8 mouse cellular contexts compared by ENCODE assay signal in the genomic region with DNA sequence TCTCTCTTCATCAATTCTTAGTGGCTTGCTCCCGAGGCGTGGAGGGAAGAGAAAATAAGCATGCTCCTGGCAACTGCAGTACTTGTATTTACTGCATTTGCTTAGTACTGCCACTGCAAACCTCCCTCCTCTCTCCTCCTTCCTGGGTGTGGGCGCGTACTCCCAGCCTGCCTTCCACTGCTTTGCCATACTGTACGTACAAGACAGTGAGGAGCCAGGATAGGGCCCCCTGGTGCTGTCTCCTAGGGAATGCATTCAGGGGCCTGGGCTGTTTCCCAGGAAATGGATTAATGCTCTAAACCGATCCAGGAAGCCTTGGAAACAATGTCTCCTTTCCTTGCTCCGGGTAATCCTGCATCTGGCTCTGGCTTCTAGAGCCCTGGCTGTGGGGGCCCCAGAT. TPM values are rescaled to one million over a fixed set of nuclear protein-coding genes. Genes with fewer than 3 reads are reported as not detected.
DNase-seq lines count a peak whose midpoint lies in the region; ATAC-seq and TF ChIP-seq lines count a peak whose summit lies in the region.
"Had no signal": no experiment of that assay in that cellular context is flagged by ENCODE, and none has a peak within 500 bp of the region (broad histone marks: within the 10 kb centered on the region; RNA-seq: fewer than 3 reads in every experiment).

No protein-coding gene starts in this region.

- no peak for ATAC-seq in embryonic facial prominence, embryonic 11.5 days (replicated peaks; ENCODE audit: insufficient number of reproducible peaks, low FRiP score, low TSS enrichment, low read depth)
- no peak for ATAC-seq in intestine, postnatal 0 days
- ATAC-seq in midbrain, embryonic 15.5 days (replicated peaks) = peak; percentile 43; the same call in 1 of the 2 replicates

- H3K27ac ChIP-seq in embryonic facial prominence, embryonic 11.5 days (replicated peaks; ENCODE audit: low read depth, low read length) = no peak overlapping the region
- H3K27ac ChIP-seq in intestine, postnatal 0 days (ENCODE audit: low read depth, low read length) = no peak overlapping the region
- peak overlapping the region; percentile 77 for H3K27ac ChIP-seq in midbrain, embryonic 15.5 days
- H3K27ac ChIP-seq in heart, embryonic 10.5 days = no peak overlapping the region

- TF ChIP-seq CTCF in intestine, postnatal 0 days (IDR thresholded peaks at IDR 0.05; ENCODE audit: low read depth) = peak; percentile 46

- H3K4me1 ChIP-seq in embryonic facial prominence, embryonic 11.5 days (ENCODE audit: control insufficient read depth, insufficient read depth, low read length) = no peaks in the 10 kb centered on the region; the same call in none of the 2 replicates
- H3K4me1 ChIP-seq in intestine, postnatal 0 days (replicated peaks; ENCODE audit: control insufficient read depth, insufficient read depth, low read length) = no peaks in the 10 kb centered on the region; the same call in 1 of the 2 replicates
- peaks cover 36% of the 10 kb centered on the region for H3K4me1 ChIP-seq in midbrain, embryonic 15.5 days
- peaks cover 16% of the 10 kb centered on the region for H3K4me1 ChIP-seq in heart, embryonic 10.5 days

- peak; percentile 38 for DNase-seq in R1 (ENCODE audit: low read depth, low spot score)
- DNase-seq in embryonic facial prominence, embryonic 11.5 days (ENCODE audit: low spot score) = peak; percentile 15
- DNase-seq in heart, embryonic 10.5 days (ENCODE audit: low spot score) = no peak
- no peak for DNase-seq in spleen, postnatal 14 days (ENCODE audit: low spot score in 2 of 2)
- no peak for DNase-seq in spleen, postnatal 4 days (ENCODE audit: low spot score in 2 of 2)
- DNase-seq: thymus, adult 18-20 months had no signal

- H3K36me3 ChIP-seq in embryonic facial prominence, embryonic 11.5 days (replicated peaks; ENCODE audit: control insufficient read depth, insufficient read depth, low read depth, low read length) = no peaks in the 10 kb centered on the region
- no peaks in the 10 kb centered on the region for H3K36me3 ChIP-seq in intestine, postnatal 0 days (ENCODE audit: control insufficient read depth, insufficient read depth)
- no peaks in the 10 kb centered on the region for H3K36me3 ChIP-seq in midbrain, embryonic 15.5 days (replicated peaks)
- H3K36me3 ChIP-seq in heart, embryonic 10.5 days = no peaks in the 10 kb centered on the region

- no peak overlapping the region for H3K4me2 ChIP-seq in embryonic facial prominence, embryonic 11.5 days (ENCODE audit: low read depth, low read length)
- no peak overlapping the region for H3K4me2 ChIP-seq in intestine, postnatal 0 days (replicated peaks; ENCODE audit: low read depth)
- H3K4me2 ChIP-seq in midbrain, embryonic 15.5 days = peak overlapping the region; percentile 42

- no peak overlapping the region for H3K4me3 ChIP-seq in embryonic facial prominence, embryonic 11.5 days (ENCODE audit: low read depth, low read length)
- no peak overlapping the region for H3K4me3 ChIP-seq in intestine, postnatal 0 days (ENCODE audit: low read depth, low read length)
- peak overlapping the region; percentile 29 for H3K4me3 ChIP-seq in midbrain, embryonic 15.5 days
- no peak overlapping the region for H3K4me3 ChIP-seq in heart, embryonic 10.5 days

- H3K27me3 ChIP-seq in embryonic facial prominence, embryonic 11.5 days (ENCODE audit: control insufficient read depth, insufficient read depth, low read length) = peaks cover 33% of the 10 kb centered on the region
- H3K27me3 ChIP-seq in intestine, postnatal 0 days (replicated peaks; ENCODE audit: control insufficient read depth, insufficient read depth, low read length) = peaks cover 31% of the 10 kb centered on the region
- H3K27me3 ChIP-seq in midbrain, embryonic 15.5 days (replicated peaks) = no peaks in the 10 kb centered on the region
- H3K27me3 ChIP-seq in heart, embryonic 10.5 days (ENCODE audit: insufficient read depth, poor library complexity, severe bottlenecking) = peaks cover 84% of the 10 kb centered on the region

- no peak overlapping the region for H3K9ac ChIP-seq in embryonic facial prominence, embryonic 11.5 days (replicated peaks; ENCODE audit: low read length)
- no peak overlapping the region for H3K9ac ChIP-seq in intestine, postnatal 0 days (ENCODE audit: low read depth, low read length)
- H3K9ac ChIP-seq in midbrain, embryonic 15.5 days = no peak overlapping the region; the same call in 1 of the 2 replicates

- 25% methylated on average over 7 of the region's 7 CpGs for WGBS in embryonic facial prominence, embryonic 11.5 days
- 37% methylated on average over 7 of the region's 7 CpGs for whole genome bisulfite sequencing in intestine, postnatal 0 days
- WGBS in midbrain, embryonic 15.5 days = 4% methylated on average over 7 of the region's 7 CpGs
- 35% methylated on average over 7 of the region's 7 CpGs for WGBS in heart, embryonic 10.5 days

- H3K9me3 ChIP-seq in embryonic facial prominence, embryonic 11.5 days (replicated peaks; ENCODE audit: control insufficient read depth, low read length) = no peaks in the 10 kb centered on the region
- H3K9me3 ChIP-seq in intestine, postnatal 0 days (ENCODE audit: control insufficient read depth) = no peaks in the 10 kb centered on the region
- H3K9me3 ChIP-seq in midbrain, embryonic 15.5 days = no peaks in the 10 kb centered on the region
- H3K9me3 ChIP-seq in heart, embryonic 10.5 days = no peaks in the 10 kb centered on the region

RNA-seq across cellular contexts. Expression of gene Brsk2, which starts 3.6 kb away (rescaled TPM):
- 2.4 and 2.8 TPM in 2 replicates for polyA plus RNA-seq in embryonic facial prominence, embryonic 11.5 days (2014; fragmentation: Nextera tagmentation; extraction: Ambion mirVana)
- polyA plus RNA-seq in intestine, postnatal 0 days (2015; fragmentation: Nextera tagmentation; extraction: Ambion mirVana) = 0.55 and 0.69 TPM in 2 replicates
- polyA plus RNA-seq in midbrain, embryonic 15.5 days (2015; fragmentation: Nextera tagmentation; extraction: Ambion mirVana) = 24.7 and 25.9 TPM in 2 replicates
- polyA plus RNA-seq in heart, embryonic 10.5 days (2016; fragmentation: Nextera tagmentation; extraction: Ambion mirVana) = 0.12 and 0.19 TPM in 2 replicates

RNA-seq across cellular contexts. Expression of gene Tollip, which starts 27.6 kb away (rescaled TPM):
- polyA plus RNA-seq in embryonic facial prominence, embryonic 11.5 days (2014; fragmentation: Nextera tagmentation; extraction: Ambion mirVana) = 39.3 and 45.1 TPM in 2 replicates
- polyA plus RNA-seq in intestine, postnatal 0 days (2015; fragmentation: Nextera tagmentation; extraction: Ambion mirVana) = 48.6 and 49.1 TPM in 2 replicates
- 82.6 TPM in 2 replicates for polyA plus RNA-seq in midbrain, embryonic 15.5 days (2015; fragmentation: Nextera tagmentation; extraction: Ambion mirVana)
- polyA plus RNA-seq in heart, embryonic 10.5 days (2016; fragmentation: Nextera tagmentation; extraction: Ambion mirVana) = 39.6 and 45.1 TPM in 2 replicates

Comparison
In these comparisons a context has a peak if more than half of its experiments do, and no peak if none do; other contexts are left out.
1. DNase-seq: peak in R1 (single experiment) and embryonic facial prominence, embryonic 11.5 days (single experiment); none in heart, embryonic 10.5 days (single experiment), spleen, postnatal 14 days (0 of 2) and spleen, postnatal 4 days (0 of 2).